Mouse (Mus musculus) thymus, postnatal 0 days (tissue): ENCODE measurements around the gene Lmo2. TPM values are rescaled to one million over a fixed set of nuclear protein-coding genes. Genes with fewer than 3 reads are reported as not detected.

Experiments used
- polyA plus RNA-seq: library from polyadenylated mRNA; unstranded; fragments of >200 nt; fragmentation: Nextera tagmentation; extraction: Ambion mirVana; gene quantifications from 2 replicates; pipeline ENCODE4 v1.2.1, GENCODE M21; 2015

Lmo2 gene
- polyA plus RNA-seq, 1 experiment from 2014 or later: 4.3 TPM

Other genes with a start within 250 kb of the Lmo2 start
- gene Nat10, start 196.7 kb upstream of the Lmo2 start, polyA plus RNA-seq: 17.7 and 19.5 TPM in 2 replicates
- 212 and 231 TPM in 2 replicates for gene Caprin1, start 160.3 kb upstream of the Lmo2 start, polyA plus RNA-seq
- 48.2 and 59.2 TPM in 2 replicates for gene Fbxo3, start 69.7 kb downstream of the Lmo2 start, polyA plus RNA-seq
- gene 4931422A03Rik, start 70.4 kb downstream of the Lmo2 start, polyA plus RNA-seq: 1.2 and 2.2 TPM in 2 replicates
- gene Gm10912, start 107.8 kb downstream of the Lmo2 start, polyA plus RNA-seq: 0.13 TPM in 1 of 2 replicates, not detected in the other
- not detected in 2 replicates for gene Gm10799, start 110.6 kb downstream of the Lmo2 start, polyA plus RNA-seq
- gene Cd59b, start 111.9 kb downstream of the Lmo2 start, polyA plus RNA-seq: 2.1 and 2.3 TPM in 2 replicates
- 8.4 and 9.1 TPM in 2 replicates for gene Cd59a, start 137.8 kb downstream of the Lmo2 start, polyA plus RNA-seq
- not detected in 2 replicates for gene A930018P22Rik, start 164.8 kb downstream of the Lmo2 start, polyA plus RNA-seq